Mouse (Mus musculus): ENCODE data around the gene Col27a1.

DNA sequence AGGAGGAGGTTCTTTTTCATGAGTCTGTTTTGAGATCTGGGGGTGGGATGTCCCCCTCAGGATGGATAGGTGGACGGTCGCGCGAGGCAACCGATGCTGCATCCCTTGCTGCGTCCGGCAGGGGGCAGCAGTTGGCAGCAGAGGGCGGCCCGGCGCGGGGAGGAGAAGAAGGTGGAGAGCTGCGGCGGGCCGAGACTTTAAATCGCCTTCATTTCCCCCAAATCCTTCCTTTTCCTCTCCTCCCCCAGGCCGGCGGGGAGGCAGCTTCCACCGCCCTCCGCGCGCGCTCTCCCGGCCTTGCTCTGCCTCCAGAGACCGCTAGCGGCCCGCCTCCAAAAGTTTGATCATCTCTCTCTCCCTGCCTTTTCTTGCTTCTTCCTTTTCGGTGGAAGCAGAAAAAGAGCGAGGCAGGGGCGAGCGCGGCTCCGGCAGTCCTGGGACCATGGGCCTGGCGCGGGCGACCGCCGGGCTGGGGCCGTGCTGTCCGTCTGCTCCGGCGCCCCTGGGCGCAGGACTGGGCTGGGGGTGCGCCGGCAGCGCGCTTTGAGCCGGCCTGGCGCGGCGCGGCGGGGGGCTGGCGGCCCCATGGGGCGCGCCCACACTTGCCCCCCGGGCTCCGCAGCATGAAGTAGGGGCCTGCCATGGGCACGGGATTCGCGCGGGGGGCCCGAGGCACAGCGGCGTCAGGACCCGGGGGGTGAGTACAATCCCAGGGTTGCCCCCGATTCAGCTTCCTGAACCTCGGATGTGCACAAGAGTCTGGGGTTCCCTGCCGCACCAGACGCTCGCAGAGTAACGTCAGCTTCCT is 1.6 kb downstream of the Col27a1 start:
- TF ChIP-seq CTCF (IDR thresholded peaks at IDR 0.05; ENCODE audit: low read depth, low read length) (peak; percentile 94), POLR2A (IDR thresholded peaks at IDR 0.05; ENCODE audit: extremely low read depth, insufficient read depth, low read length) (0 out of 2 replicates have a peak, but pooled peaks have one; percentile 15)

Data from liver, adult 2 months (tissue).